Mouse (Mus musculus) limb, embryonic 13.5 days (tissue): ENCODE measurements at regions not wholly inside any gene's neighbourhood (a gene's known extent, or its start where the extent isn't known, plus 50 kb on each side); places are given as distances from the start of the nearest gene placed in this dataset.

ENCODE experiments used
- ATAC-seq: fragments of 200-750 bp; cut with Nextera tagmentation; 2 replicates; pipeline ENCODE4 v1.8.0; 2017; ENCODE audit warnings: low read depth, moderate number of reproducible peaks, moderate TSS enrichment; ENCODE audit not compliant: low FRiP score
- H3K27ac ChIP-seq: fragments of 300-500 bp; sonication (generic); 2 replicates; pipeline ENCODE4 v1.5.1; 2015; ENCODE audit warnings: inconsistent platforms, mild to moderate bottlenecking, moderate library complexity
- H3K27me3 ChIP-seq: fragments of 300-500 bp; sonication (generic); 2 replicates; pipeline ENCODE4 v1.6.1; 2015; ENCODE audit warnings: mild to moderate bottlenecking, inconsistent platforms
- H3K36me3 ChIP-seq: fragments of 300-500 bp; sonication (generic); 2 replicates; pipeline ENCODE4 v1.6.1; 2015; ENCODE audit warnings: inconsistent platforms, mild to moderate bottlenecking, moderate library complexity
- H3K4me1 ChIP-seq: fragments of 300-500 bp; sonication (generic); 2 replicates; pipeline ENCODE4 v1.6.1; 2015; ENCODE audit warnings: inconsistent platforms
- H3K4me2 ChIP-seq: fragments of 300-500 bp; sonication (generic); replicated peaks from 2 replicates; pipeline ENCODE4 v1.6.1; 2015; ENCODE audit warnings: inconsistent platforms, mild to moderate bottlenecking, moderate library complexity
- H3K4me3 ChIP-seq: fragments of 300-500 bp; sonication (generic); 2 replicates; pipeline ENCODE4 v1.5.1; 2015; ENCODE audit warnings: moderate library complexity, mild to moderate bottlenecking, inconsistent platforms
- H3K9ac ChIP-seq: fragments of 300-500 bp; sonication (generic); 2 replicates; pipeline ENCODE4 v1.6.1; 2015; ENCODE audit warnings: mild to moderate bottlenecking, inconsistent platforms
- H3K9me3 ChIP-seq: fragments of 300-500 bp; sonication (generic); 2 replicates; pipeline ENCODE4 v1.6.1; 2016; ENCODE audit warnings: inconsistent platforms
- WGBS: fragments of 180-500 bp; shearing (Covaris S2); methylation state at CpG from one replicate; pipeline ENCODE4 v1.1.7; 2015; 5-methylcytosine and 5-hydroxymethylcytosine counted together

DNA sequence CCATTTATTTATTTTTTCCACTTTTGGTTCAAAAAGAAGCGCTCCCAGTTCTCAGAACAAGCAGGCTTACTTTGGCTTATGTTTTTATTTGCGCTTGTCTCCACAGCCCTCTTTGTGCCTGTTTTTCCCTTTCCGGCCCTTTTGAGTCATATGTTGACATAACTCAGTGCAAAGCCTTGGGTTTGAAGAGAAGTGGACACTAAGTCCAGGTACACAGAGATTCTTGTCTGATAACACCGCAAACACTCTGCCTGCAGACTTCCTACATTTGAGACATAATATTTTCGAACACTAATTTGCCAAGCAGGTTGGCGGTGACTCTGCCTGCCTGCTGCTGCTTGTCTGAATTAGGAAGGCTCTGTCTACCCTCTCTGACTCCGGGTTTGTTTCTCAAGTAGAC lies 70.8 kb upstream of the Fn1 start:
- Histone ChIP-seq H3K27ac (no peak overlapping the region), H3K4me1 (no peaks in the 10 kb centered on the region), H3K4me3 (no peak overlapping the region), H3K9me3 (no peaks in the 10 kb centered on the region), H3K36me3 (no peaks in the 10 kb centered on the region), H3K4me2 (no peak overlapping the region), H3K9ac (no peak overlapping the region), H3K27me3 (no peaks in the 10 kb centered on the region)
- WGBS = 59% methylated on average over 7 of the region's 7 CpGs
- ATAC-seq = no peak

DNA sequence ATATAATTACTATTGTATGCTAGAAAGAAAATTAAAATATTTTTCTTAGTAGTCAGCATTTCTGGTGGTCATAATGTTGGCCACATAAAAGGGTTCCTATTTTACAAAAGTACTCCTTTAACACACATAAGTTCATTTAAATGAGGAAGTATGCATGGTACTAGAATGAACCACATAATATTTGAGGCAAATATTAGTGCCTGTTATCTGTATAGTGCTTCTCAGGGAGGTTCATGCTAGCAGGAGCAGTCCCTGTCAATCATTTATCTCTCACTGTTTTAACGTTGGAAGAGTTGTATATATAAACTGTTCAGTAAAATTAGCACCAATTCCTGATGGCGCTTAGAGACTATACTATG lies 70.0 kb upstream of the Fn1 start:
- Histone ChIP-seq H3K27ac (no peak overlapping the region), H3K9ac (no peak overlapping the region), H3K4me1 (no peaks in the 10 kb centered on the region), H3K27me3 (no peaks in the 10 kb centered on the region), H3K36me3 (no peaks in the 10 kb centered on the region), H3K9me3 (no peaks in the 10 kb centered on the region), H3K4me2 (no peak overlapping the region), H3K4me3 (no peak overlapping the region)
- 65% methylated on average over 2 of the region's 2 CpGs for whole genome bisulfite sequencing
- no peak for ATAC-seq

DNA sequence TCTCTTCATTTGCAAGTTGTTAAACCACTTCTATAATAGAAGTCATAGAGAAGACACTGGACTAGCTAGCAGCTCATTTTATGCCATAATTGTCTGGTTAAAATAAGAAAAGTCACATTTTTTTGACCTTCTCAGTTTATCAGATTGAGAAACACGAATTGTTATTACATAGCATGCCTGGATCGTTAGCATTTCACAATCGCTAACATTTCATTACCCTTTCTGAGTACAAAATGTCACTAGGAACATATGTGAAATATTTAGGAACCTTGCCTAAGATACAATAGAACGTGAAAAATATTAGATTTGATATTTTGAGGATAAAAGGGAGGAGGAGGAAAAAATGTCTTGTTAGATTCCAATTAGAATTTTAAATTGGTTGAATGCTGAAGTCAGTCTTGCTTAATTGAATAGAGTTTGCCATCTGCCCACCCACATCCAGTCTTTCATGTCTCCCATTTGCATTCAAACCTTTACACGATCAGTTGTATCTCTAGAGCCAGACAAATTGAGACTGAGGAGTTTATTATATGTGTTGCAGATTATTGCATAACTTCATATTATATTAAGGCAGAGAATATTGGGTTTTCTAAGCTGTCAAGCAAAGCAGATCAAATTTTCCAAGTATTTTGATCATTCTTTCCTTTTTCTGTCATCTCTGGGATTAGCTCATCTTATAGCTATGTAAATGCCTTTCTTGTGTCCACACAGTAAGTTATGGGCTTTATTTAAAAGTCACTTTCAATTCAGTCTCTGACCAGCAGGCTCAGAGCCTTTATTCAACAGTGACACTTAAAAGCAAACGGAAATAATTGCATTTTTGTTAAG lies 69.4 kb upstream of the Fn1 start:
- Histone ChIP-seq H3K9me3 (no peaks in the 10 kb centered on the region), H3K4me2 (no peak overlapping the region), H3K27me3 (no peaks in the 10 kb centered on the region), H3K9ac (no peak overlapping the region), H3K27ac (no peak overlapping the region), H3K4me3 (no peak overlapping the region), H3K36me3 (no peaks in the 10 kb centered on the region), H3K4me1 (no peaks in the 10 kb centered on the region)
- 71% methylated on average over 6 of the region's 6 CpGs for WGBS
- ATAC-seq = no peak
